Mouse (Mus musculus): ENCODE measurements around the gene Oog2.
"Not testable (repeated sequence)": the region's sequence is repeated elsewhere in the genome, so short reads cannot be mapped to it uniquely, and the experiment has no call there.

Oog2 gene

DNA sequence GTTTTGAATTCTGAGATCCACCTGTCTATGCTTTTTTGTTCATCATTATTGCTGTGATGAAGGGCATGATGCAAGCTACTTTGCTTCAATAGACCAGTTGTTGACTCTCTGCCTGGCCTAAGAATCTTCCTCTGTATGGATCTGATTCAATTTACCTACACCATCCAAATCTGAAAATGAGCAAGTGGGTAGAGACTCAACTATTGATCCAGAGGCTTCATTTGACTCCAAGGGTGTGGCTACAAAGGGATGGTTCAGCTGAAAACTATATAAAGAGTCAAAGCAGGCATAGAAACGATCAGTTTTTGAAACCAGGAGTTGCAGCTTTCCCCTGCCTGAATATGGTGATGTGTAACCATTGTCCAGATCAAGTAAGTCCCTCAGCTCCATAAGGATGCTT, at the start of gene Oog2:
Gene Oog2 (plus strand): TSS at position 301 of the 400 bp plus-strand sequence.
- no peak for DNase-seq

DNA sequence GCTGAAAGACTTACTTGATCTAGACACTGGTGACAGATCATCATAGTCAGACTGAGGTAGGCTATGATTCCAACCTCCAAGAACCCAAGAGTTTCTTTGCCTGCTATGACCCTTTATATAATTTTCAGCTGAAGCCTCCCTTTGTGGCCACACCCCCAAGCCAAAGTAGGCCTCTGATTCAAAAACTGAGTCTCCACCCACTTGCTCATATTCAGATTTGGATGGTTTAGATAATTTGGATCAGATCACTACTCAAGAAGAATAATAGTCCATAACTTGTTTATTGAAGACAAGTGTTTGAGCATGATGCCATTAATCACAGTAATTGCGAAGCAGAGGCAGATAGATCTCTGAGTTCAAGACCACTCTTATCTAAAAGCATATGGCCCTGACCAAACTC, 28.0 kb upstream of the Oog2 start, which contains the start of gene Oog3:
Gene Oog3 (minus strand): TSS at position 101 of the 400 bp plus-strand sequence.
- no peak for DNase-seq

DNA sequence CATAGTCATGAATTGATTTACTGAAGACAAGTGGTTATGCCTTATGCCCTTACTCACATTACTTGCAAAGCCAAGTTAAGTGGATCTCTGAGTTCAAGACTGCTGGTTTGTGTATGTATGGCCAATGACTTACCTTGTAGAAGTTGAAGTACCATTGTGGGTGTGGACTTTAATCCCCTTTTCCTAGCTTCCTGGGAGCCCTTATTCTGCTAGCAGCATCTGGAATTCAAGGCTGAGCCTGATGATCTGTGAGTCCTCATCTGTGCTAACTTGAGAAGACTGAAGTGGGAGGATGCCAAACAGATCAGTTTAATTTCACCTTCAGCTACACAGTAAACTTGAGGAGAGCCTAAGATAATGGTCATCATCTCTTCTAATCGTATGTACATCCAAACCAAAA, 22.7 kb downstream of the Oog2 start, which contains the start of gene C87977:
Gene C87977 (minus strand): TSS at position 101 of the 400 bp plus-strand sequence.
- not testable (repeated sequence) for DNase-seq

Measured in cerebellum, adult 9-10 months (tissue).